Mouse (Mus musculus): ENCODE measurements around the gene Psmb5. TPM values are rescaled to one million over a fixed set of nuclear protein-coding genes. Genes with fewer than 3 reads are reported as not detected.

Gene Psmb5
- total RNA-seq, 2 experiments from 2014 or later, result 209 to 210 TPM

Small RNA genes within 50 kb of the gene (microRNA-seq; reads per million reads assigned to microRNA genes)
- gene Mir686, result 0 reads per million in 2 experiments
- 0 to 0.25 reads per million in 2 experiments for gene Mir6948

Other genes with a start within 250 kb of the Psmb5 start
- 1 to 10 TPM; 1.5 to 2.2 TPM for gene Slc7a7, start 200.2 kb downstream of the Psmb5 start, total RNA-seq (2021)
- gene Mrpl52, start 191.1 kb downstream of the Psmb5 start, total RNA-seq (2021), result 100 to 1,000 TPM in 1 of 2 experiments, 10 to 100 TPM in 1; 94.8 to 109 TPM
- gene Mmp14, start 186.4 kb downstream of the Psmb5 start, total RNA-seq (2021), result 10 to 100 TPM; 15.0 to 15.2 TPM
- 10 to 100 TPM; 33.8 to 34.6 TPM for gene Lrp10, start 153.9 kb downstream of the Psmb5 start, total RNA-seq (2021)
- 10 to 100 TPM; 21.0 to 23.1 TPM for gene Rem2, start 141.9 kb downstream of the Psmb5 start, total RNA-seq (2021)
- 10 to 100 TPM; 51.5 to 56.7 TPM for gene Prmt5, start 100.5 kb downstream of the Psmb5 start, total RNA-seq (2021)
- 1 to 10 TPM; 2.6 to 3.4 TPM for gene Haus4, start 63.4 kb downstream of the Psmb5 start, total RNA-seq (2021)
- gene Ajuba, start 40.5 kb downstream of the Psmb5 start, total RNA-seq (2021), result under 1 TPM; 0.86 to 0.89 TPM
- 1 to 10 TPM; 5.6 TPM for gene 4931414P19Rik, start 12.0 kb downstream of the Psmb5 start, total RNA-seq (2021)
- under 1 TPM; 0.25 to 0.54 TPM for gene Psmb11, start 3.4 kb upstream of the Psmb5 start, total RNA-seq (2021)
- not detected for gene Gm17606, start 22.9 kb upstream of the Psmb5 start, total RNA-seq (2021)
- 10 to 100 TPM; 20.4 to 22.3 TPM for gene Cdh24, start 23.3 kb upstream of the Psmb5 start, total RNA-seq (2021)
- gene 1700123O20Rik, start 68.2 kb upstream of the Psmb5 start, total RNA-seq (2021), result 10 to 100 TPM; 23.4 to 24.4 TPM
- gene Acin1, start 68.9 kb upstream of the Psmb5 start, total RNA-seq (2021), result 100 to 1,000 TPM; 196 to 207 TPM
- gene Gm29776, start 80.8 kb upstream of the Psmb5 start, total RNA-seq (2021), result not detected
- gene Cebpe, start 94.2 kb upstream of the Psmb5 start, total RNA-seq (2021), result not detected
- 10 to 100 TPM; 52.3 to 53.1 TPM for gene Slc7a8, start 163.9 kb upstream of the Psmb5 start, total RNA-seq (2021)
- not detected for gene Rnf212b, start 196.1 kb upstream of the Psmb5 start, total RNA-seq (2021)